Mouse (Mus musculus): ENCODE data around the gene Gaa.

GRCm38 (mm10) chr11:119307916-119308315 lies 40.2 kb downstream of the Gaa start:
- TF ChIP-seq CHD1 (IDR thresholded peaks at IDR 0.05; ENCODE audit: low read depth, low read length) (no peak), MAX (IDR thresholded peaks at IDR 0.05; ENCODE audit: low read length) (no peak), CTCF (conservative IDR thresholded peaks at IDR 0.05 in 1 of 2, IDR thresholded peaks at IDR 0.05 in 1 of 2; ENCODE audit: low read depth in 2 of 2, low read length in 2 of 2) (no peak), EP300 (IDR thresholded peaks at IDR 0.05; ENCODE audit: low read length) (no peak), POLR2A (IDR thresholded peaks at IDR 0.05; ENCODE audit: low read depth, low read length) (no peak), TCF12 (IDR thresholded peaks at IDR 0.05; ENCODE audit: low read depth, low read length) (no peak), ZNF384 (IDR thresholded peaks at IDR 0.05; ENCODE audit: low read depth, low read length) (no peak), MEF2A (IDR thresholded peaks at IDR 0.05; ENCODE audit: borderline replicate concordance, low read depth, low read length) (no peak), MYC (IDR thresholded peaks at IDR 0.05; ENCODE audit: low read depth, low read length) (no peak), USF2 (conservative IDR thresholded peaks at IDR 0.05; ENCODE audit: low read depth, low read length) (no peak)

All from CH12.LX (cell line).